Mouse (Mus musculus): ENCODE results near the gene Copz1.
"Not testable (repeated sequence)": the region's sequence is repeated elsewhere in the genome, so short reads cannot be mapped to it uniquely, and the experiment has no call there.

Gene Copz1

GRCm38 (mm10) chr15:103252660-103253059 is 19.9 kb upstream of the Copz1 start:
- DNase-seq, result no peak

- no peak for DNase-seq
Measured at GRCm38 (mm10) chr15:103253352-103253751, 19.2 kb upstream of the Copz1 start.

GRCm38 (mm10) chr15:103255169-103255568 is 17.3 kb upstream of the Copz1 start:
- peak in 1 of 2 experiments; percentile 9 for DNase-seq

DNA sequence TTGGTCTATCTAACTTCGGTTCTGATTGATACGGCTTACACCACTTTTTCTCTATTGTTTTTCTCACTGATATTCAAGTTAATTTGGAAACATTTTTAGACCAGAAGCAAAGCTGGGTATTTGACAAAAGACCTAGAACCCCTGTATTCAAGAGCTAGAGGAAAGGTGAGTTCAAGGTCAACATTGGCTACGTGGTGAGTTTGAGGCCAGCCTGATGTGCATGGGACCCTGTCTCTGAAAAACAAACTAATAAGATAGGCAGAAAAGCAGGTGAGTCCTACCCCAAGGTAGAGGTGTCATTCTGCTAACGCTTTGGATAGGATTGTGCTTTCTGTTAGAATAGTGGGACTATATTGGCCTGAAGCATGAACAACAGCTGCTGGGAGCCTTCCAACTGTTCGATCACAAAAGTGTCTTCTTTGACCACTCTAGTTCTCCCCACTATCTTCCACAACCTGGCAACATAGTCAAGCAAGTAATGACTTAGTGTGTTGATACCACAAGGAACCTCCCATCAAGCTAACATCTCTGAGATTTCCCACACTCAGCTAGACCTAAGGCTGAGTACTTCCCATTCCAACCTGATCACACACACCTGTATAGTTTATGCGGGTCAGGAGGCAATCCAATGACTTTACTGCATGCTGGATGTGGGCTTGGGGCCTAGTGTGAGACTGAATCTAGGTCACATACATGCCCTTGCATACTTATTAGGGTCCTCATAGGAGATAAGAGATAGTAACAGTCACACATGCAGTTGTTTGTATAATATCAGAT is 16.1 kb upstream of the Copz1 start:
- no peak for DNase-seq

DNA sequence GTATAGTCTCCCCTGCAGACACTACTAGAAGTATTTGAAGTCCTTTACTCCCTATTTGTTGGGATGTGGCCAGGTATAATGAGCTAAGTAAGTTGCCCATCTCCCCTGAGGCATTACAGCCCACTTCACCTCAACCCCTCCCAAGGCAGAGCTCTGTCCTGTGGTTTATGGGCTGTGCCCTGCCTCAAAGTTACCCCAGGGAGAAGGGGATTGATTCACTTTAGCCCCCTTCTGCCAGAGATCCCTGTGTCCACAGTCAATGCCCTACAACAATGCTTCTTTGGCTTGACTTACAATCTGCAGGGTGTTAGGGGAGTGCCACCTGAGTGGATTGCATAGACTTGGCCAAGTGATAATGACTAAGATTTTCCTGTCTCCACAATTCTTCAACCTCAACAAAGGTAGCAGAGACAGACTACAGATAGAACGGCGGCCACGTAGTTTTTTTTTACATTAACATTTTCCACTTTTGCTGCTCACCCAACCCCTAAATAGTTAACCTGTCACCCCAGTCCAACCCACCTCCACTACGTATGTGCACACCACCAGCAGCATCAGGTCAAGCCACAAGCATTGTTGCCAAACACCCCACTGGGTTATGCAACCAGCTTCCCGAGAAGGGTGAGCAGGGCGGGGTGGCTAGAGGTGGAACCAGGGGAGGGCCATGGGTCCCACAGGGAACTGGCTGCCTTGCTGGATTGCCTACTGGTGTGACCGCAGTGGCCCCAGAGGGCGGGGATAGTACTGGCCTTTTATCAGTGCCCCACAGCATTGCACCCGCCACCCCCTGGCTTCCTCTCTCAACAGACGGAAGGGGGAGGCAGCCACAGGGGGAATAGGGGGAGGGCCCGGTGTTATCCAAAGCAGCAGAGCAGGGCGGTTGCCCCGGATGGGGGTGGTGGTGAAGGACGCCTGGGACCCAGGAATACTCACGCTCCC is 14.5 kb upstream of the Copz1 start, which contains the start of gene Nfe2:
Gene Nfe2 (minus strand): TSS at position 614 of the 939 bp plus-strand sequence.
- peak in 1 of 2 experiments; percentile 23 for DNase-seq

DNA sequence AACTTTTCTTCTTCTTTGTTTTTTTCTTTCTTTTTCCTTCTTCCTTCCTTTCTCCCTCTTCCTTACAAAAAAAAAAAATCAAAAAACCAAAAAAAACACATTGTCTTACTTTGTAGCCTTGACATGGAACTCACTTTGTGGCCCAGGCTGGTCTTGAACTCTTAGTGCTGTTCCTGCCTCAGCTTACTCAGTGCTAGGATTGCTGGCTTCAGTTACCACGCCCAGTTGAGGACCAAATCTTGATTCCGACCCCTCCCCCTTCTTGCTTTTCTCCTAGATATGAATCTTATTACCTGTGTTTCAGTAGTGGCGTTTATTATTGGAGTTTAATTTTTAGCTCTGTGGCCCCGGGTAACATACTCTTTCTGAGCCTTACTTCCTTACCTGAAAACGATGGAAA is 13.4 kb upstream of the Copz1 start:
- no peak for DNase-seq

DNA sequence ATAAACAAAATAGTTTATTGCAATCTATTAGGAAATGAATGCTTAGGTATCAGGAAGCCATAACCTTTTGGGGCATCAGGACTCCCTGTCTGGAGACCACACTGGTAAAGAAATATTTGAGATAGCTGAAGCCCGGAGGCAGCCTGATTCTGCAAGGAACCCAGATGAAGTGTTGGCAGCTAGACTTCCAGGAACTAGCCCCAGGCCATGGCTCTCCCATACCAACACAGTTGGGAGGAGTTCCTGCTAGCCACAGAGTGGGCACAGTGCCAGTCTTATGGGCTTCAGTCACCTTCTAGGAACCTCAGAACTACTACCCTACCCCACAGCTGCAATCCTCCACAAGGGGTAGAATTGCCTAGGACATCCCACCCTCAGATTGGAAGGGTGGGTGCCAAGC is 12.5 kb upstream of the Copz1 start:
- no peak for DNase-seq

DNA sequence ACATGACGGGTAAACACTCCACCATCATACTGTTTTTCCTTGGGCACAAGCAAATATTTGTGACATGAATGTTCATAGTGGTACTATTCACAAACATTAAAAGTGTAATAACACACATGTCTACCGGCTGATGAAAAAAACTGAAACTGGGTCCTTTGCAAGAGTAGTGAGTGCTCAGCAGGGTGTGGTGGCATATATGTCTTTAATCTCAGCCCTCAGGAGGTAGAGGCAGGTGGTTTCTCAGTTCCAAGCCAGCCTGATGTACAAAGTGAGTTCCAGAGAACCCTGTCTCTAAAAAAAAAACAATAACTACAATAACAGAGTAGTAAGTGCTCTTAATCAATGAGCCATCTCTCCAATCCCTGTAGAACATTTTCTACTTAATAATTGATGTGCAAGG is 7.7 kb upstream of the Copz1 start:
- no peak for DNase-seq

- no peak for DNase-seq
Measured at GRCm38 (mm10) chr15:103268903-103269302, 3.6 kb upstream of the Copz1 start.

GRCm38 (mm10) chr15:103275943-103276342 is 3.4 kb downstream of the Copz1 start:
- not testable (repeated sequence) for DNase-seq

GRCm38 (mm10) chr15:103277949-103278348 is 5.4 kb downstream of the Copz1 start:
- DNase-seq, result no peak

DNA sequence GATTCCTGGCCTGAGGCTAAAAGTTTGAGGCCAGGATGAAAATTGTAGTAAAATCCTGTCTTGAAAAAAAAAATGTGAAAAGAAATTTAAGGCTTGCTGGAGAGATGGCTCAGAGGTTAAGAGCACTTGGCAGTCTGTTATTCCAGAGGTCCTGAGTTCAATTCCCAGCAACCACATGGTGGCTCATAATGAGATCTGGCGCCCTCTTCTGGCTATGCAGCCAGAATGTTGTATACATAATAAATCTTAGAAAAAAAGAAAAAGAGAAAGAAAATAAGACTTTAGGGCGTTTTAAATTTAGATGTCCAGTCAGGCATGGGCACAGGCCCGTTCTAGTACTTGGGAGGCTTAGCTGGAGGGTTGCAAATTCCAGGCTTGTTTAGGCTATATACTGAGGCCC is 7.2 kb downstream of the Copz1 start:
- DNase-seq, result no peak

DNA sequence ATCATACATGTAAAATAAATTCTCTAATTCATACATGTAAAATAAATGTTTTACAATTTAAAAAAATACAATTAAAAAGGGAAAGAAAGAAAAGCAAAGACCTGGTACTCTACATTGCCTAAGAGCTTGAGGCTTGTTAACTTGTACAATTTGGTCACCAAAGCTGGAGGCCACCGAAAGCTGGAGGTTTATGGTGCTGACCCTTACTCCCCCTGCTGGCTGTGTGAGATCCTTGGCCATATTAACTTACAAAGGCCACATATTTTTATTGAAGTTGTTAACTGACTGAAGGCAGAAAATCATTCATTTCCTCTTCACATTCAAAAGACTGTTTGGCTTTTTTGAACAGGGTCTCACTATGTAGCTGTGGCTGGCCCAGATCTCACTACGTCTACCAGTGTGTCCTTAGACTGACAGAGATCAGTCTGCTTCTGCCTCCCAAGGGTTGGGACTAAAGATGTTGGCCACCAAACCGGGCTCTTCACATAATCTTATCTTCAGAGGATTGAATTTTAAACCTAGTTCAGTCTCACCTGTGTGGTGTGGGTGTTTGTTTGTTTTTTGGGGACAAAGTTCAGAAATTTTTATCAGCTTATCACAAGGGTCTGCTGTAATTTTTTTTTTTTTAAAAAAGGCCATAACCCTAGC is 8.4 kb downstream of the Copz1 start:
- DNase-seq, result no peak

DNA sequence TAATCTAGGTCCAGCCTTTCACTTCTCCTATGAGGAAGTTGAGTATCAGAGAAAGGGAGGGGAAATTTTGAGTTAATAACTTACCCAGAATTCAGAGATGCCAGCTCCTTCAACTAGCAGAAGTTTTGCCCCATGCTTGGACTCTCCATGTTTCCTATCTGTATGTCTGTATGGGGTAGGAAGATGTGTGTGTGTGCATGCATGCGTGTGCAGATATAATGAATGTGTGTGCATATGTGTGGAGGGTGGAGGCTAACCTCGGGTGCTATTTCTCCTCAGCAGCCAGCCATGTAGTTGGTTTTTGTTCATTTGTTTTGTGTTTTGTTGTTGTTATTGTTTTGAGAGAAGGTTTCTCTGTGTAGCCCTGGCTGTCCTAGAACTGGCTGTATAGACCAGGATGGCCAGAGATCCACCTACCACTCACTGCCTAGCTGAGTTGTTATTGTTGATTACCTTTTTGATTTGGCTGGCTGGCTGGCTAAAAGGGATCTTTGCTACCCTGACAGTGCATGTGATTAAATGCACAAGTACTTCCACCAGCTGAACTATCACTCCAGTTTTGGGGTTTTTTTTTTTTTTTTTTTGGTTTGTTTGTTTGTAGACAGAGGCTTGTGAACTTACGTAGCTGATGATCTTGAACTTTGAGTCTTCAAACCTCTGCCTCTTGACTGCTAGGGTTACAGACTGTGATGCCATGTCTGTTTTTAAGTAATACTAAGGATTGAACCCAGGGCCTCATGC is 9.1 kb downstream of the Copz1 start:
- DNase-seq, result no peak

DNA sequence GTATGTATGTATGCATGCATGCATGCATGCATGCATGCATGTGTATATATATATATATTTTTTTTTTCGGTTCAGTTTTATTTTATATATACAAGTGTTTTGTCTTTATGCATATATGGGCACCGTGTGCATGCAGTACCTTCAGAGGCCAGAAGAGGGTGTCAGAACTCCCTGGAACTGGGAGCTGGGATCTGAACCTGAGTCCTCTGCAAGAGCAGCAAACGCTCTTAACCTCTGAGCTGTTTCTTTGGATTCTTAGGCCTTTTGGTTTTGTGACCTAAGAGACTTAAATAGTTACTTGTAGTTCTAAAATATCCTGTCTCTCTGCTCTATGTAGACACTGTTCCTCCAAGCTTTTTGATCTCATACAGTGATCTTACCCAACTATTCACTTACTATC is 11.6 kb downstream of the Copz1 start:
- DNase-seq, result peak; percentile 38 to 50

- DNase-seq, result no peak
Measured at GRCm38 (mm10) chr15:103284647-103285046, 12.1 kb downstream of the Copz1 start.

DNA sequence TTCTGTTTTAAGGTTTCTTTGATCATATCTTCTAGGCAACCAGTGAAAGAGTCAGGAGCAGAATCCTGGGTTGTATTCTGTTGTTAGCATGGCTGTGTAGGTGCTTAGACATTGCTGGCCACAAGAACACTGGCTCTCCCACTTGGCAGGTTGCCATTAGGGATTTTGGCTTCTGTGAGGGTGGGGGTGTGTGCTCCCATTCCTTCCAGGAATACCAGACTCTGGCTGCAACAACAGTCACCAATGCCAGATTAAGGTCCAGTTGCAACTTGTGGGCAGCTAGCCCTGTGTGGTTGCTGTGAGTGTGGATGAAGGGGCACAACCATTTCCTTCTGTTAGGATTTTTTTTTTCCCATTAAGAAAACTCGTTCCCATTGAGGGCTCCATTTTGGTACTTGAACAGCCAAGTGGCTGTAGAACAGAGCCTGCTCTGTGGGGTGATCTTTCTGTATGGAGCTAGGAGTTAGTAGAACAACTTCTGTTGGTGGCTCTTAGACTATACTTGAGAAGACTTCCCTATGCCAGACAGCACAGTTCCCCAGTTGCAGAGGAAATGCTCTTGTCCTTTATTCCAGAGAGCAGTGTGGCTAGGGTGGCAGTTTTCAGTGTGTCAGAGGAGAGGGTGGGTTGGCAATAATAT is 13.4 kb downstream of the Copz1 start:
- DNase-seq, result peak; percentile 24 to 43

DNA sequence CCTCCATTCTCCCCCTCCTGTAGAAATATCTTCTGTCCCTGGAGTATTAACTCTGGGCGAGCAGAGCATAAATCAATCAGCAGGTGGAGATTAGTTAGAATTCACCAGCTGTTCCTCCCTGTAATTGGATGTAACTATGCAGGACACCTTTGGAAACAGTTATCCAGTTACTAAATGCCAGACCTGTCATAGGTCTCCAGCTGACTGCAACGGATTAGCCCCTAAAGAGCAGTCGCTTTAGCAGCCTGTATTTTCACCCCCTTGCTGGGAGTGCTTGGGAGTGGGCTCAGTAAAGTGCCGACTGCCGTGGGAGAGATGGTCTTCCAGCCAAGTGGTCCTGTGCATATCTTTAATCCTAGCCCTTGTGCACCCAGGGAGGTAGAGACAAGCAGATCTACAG is 17.1 kb downstream of the Copz1 start:
- DNase-seq, result no peak

- DNase-seq, result no peak
Measured at GRCm38 (mm10) chr15:103290417-103290816, 17.9 kb downstream of the Copz1 start.

DNA sequence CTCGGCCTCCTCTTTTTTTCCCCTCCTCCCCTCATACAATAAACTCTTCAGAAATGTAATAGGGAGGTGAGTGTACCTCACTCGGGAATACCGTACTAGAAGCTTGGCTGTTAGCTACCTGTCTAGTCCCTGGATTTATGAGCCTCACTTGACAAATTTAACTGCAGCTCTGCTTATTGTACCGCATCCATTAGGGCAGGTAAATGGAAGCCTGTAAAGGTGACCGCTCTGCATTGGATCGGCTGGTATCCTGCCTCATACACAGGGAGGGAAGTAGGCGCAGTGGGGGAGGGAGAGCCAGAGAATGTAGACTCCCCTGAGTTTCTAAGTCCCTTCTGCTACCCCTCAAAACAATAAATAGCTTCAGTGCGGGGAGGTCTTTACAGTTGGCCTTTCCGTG is 18.3 kb downstream of the Copz1 start:
- DNase-seq, result no peak

DNA sequence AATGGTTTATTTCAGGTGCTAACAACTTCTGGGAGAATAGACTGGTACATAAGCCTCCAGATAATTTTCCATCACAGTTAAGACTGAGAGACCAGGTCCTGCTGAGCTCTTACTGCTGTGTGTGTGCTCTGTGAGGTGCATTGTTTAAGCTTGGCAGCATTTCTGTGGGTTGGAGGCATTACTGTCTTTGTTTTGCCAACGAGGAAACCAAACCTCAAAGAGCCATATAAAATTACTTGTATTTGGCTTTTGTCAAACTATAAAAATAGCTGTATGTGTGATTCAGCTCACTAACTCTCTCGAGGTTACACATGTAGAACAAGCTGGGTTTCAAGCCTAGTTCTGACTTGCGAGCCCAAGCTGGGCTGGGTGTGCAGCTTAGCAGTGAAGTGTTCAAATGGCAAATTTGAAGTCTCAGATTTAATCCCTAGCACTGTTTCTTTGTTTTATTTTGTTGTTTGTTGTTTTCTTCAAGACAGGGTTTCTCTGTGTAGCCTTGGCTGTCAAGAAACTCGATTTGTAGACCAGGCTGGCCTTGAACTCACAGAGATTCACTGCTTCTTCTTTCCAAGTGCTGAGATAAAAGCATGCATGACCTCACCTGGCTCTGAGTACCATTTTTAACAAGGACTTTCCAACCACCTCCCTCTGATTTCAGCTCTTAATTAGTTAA is 20.3 kb downstream of the Copz1 start:
- no peak for DNase-seq
